Mouse (Mus musculus) midbrain, embryonic 13.5 days (tissue): ENCODE data around the gene Ddah2. TPM values are rescaled to one million over a fixed set of nuclear protein-coding genes. Genes with fewer than 3 reads are reported as not detected.

Experiments used
- ATAC-seq: fragments of 200-750 bp; cut with Nextera tagmentation; 2 replicates; pipeline ENCODE4 v1.8.0; 2017; ENCODE audit warnings: mild to moderate bottlenecking, moderate TSS enrichment, moderate library complexity
- H3K27ac ChIP-seq: fragments of 300-500 bp; sonication (generic); 2 replicates; pipeline ENCODE4 v1.5.1; 2015; ENCODE audit warnings: inconsistent platforms, mild to moderate bottlenecking, moderate library complexity
- H3K27me3 ChIP-seq: fragments of 300-500 bp; sonication (generic); 2 replicates; pipeline ENCODE4 v1.6.1; 2015; ENCODE audit warnings: mild to moderate bottlenecking, inconsistent platforms
- H3K36me3 ChIP-seq: fragments of 300-500 bp; sonication (generic); 2 replicates; pipeline ENCODE4 v1.6.1; 2015; ENCODE audit warnings: mild to moderate bottlenecking, inconsistent platforms
- H3K4me1 ChIP-seq: fragments of 300-500 bp; sonication (generic); replicated peaks from 2 replicates; pipeline ENCODE4 v1.6.1; 2015; ENCODE audit warnings: inconsistent platforms
- H3K4me2 ChIP-seq: fragments of 300-500 bp; sonication (generic); replicated peaks from 2 replicates; pipeline ENCODE4 v1.6.1; 2015; ENCODE audit warnings: moderate library complexity, mild to moderate bottlenecking, inconsistent platforms
- H3K4me3 ChIP-seq: fragments of 300-500 bp; sonication (generic); replicated peaks from 2 replicates; pipeline ENCODE4 v1.5.1; 2015; ENCODE audit warnings: mild to moderate bottlenecking, inconsistent platforms
- H3K9ac ChIP-seq: fragments of 300-500 bp; sonication (generic); replicated peaks from 2 replicates; pipeline ENCODE4 v1.6.1; 2015; ENCODE audit warnings: mild to moderate bottlenecking, inconsistent platforms
- H3K9me3 ChIP-seq: fragments of 300-500 bp; sonication (generic); 2 replicates; pipeline ENCODE4 v1.6.1; 2016; ENCODE audit warnings: mild to moderate bottlenecking, inconsistent platforms
- WGBS: fragments of 180-500 bp; shearing (Covaris S2); methylation state at CpG from one replicate; pipeline ENCODE4 v1.1.7; 2015; 5-methylcytosine and 5-hydroxymethylcytosine counted together
- polyA plus RNA-seq: library from polyadenylated mRNA; unstranded; fragments of >200 nt; fragmentation: Nextera tagmentation; extraction: Ambion mirVana; gene quantifications from 2 replicates; pipeline ENCODE4 v1.2.1, GENCODE M21; 2015

The Ddah2 gene
- polyA plus RNA-seq, 1 experiment from 2014 or later: 531 TPM

DNA sequence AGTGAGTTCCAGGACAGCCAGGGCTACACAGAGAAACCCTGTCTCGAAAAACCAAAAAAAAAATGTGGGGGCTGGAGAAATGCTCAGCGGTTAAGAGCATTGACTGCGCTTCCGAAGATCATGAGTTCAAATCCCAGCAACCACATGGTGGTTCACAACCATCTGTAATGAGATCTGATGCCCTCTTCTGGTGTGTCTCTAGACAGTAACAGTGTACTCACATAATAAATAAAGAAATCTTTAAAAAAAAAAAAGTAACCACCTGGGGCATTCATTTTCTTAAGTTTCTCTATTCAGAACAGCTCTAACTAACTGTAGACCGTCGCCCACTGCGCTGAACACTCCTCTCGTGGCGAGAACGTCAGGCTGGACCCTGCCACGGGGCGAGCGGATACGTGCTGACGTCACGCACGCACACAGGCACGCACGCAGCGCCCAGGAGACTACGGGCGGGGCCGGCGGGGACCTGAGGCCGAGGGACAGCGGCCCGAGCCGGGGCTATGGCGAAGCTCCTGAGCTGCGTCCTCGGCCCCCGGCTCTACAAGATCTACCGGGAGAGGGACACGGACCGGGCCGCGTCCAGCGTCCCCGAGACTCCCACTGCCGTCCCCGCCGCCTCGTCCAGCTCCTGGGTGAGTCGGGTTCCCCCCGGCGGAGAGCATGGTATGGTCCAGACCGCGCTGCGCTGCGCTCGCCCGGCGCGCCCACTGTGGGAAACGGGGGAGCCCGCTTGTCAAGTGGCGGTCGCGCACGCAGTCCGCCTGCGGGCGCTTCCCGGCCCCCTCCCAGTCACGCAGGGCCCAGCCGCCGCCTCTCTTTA lies 30.2 kb downstream of the Ddah2 start, which contains the start of gene Abhd16a:
Gene Abhd16a (plus strand): TSS at position 439 of the 820 bp plus-strand sequence.
- Histone ChIP-seq H3K4me1 (peaks cover 14% of the 10 kb centered on the region), H3K9ac (peak within 1 kb of the TSS; percentile 85), H3K4me2 (peak within 1 kb of the TSS; percentile 68), H3K27ac (peak within 1 kb of the TSS; percentile 98), H3K4me3 (peak within 1 kb of the TSS; percentile 58), H3K36me3 (peaks cover 30% of the 10 kb centered on the region), H3K27me3 (peaks cover 3% of the 10 kb centered on the region; the same call in 1 of the 2 replicates), H3K9me3 (no peaks in the 10 kb centered on the region)
- WGBS: 3% methylated on average over 65 of the region's 67 CpGs
- ATAC-seq: peak; percentile 99

DNA sequence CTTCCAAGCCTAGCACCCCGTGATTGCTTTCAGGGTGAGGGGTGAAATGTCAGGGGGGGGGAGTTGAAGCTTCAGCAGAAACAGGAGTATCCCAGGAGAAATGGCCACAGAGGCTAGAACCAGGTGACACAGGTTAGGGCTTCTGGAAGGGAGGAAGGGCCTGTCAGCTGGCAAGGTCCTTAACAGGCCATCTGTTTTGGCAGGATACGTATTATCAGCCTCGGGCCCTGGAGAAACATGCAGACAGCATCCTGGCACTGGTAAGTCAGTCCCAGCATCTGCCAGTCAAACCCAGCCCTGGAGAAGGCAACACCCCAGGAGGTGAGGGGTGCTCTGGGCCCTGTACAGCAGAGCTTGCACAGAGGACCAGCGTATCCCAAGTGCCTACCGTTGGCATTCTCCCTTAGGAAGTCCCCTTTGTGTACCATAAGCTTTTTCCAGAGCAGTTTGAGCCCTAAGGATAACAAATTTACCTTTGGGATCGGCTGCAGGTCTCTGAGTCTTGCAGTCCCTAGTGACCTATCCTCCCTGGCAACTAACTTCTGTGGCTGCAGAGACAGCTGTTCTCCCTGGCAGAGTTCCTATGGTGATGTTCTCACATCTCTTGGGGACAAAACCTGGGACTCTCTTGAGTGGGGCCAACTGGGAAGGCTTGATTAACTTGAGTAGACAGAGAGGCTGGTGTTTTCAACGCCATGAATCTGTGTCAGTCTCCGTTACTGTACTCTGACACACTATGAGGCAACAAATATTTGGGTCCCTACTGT lies 31.5 kb downstream of the Ddah2 start:
- Histone ChIP-seq H3K4me1 (peaks cover 14% of the 10 kb centered on the region), H3K27ac (peak overlapping the region; percentile 98), H3K27me3 (peaks cover 3% of the 10 kb centered on the region; the same call in 1 of the 2 replicates), H3K9ac (peak overlapping the region; percentile 85), H3K36me3 (peaks cover 41% of the 10 kb centered on the region), H3K9me3 (no peaks in the 10 kb centered on the region), H3K4me3 (peak overlapping the region; percentile 58), H3K4me2 (peak overlapping the region; percentile 68)
- 76% methylated on average over 8 of the region's 8 CpGs for WGBS
- no peak for ATAC-seq

DNA sequence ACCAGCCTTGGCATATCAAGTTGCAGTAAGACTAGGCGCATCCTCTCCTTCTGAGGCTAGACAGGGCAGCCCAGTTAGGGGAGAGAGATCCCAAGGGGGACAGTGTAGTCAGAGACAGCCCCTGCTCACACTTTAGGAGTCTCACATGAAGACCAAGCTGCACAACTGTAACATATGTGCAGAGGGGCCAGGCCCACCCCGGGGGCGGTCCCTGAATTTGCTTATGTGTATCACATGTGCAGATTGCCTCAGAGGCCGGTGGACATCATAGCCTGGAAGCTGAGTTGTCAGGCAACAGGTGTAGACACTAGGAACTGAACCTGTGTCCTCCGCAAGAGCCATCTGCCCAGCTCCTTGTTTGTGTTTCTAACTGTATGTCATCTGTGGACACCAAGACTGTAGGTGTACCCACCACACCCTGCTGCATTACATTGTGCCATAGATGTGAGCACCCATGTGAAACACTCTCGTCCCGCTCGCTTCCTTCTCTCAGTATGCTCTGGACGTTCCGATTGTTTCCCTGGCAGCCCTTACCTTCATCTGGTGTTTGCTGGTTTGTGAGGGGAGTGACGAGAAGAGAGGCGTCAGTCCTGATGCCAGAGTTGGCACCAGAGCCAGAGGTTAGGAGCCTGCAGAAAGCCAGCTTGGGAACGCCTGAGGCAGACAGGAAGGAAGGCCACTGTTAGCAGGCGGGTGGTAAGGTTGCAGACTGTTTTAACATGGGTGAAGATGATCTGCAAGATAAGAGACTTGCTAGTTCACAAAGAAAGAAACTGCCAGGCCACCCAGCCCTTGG lies 33.8 kb downstream of the Ddah2 start:
- peaks cover 14% of the 10 kb centered on the region for H3K4me1 ChIP-seq
- no peak for ATAC-seq
- H3K27ac ChIP-seq: no peak overlapping the region
- peaks cover 63% of the 10 kb centered on the region for H3K36me3 ChIP-seq
- no peak overlapping the region; the same call in 1 of the 2 replicates for H3K9ac ChIP-seq
- no peak overlapping the region for H3K4me3 ChIP-seq
- 93% methylated on average over 14 of the region's 14 CpGs for WGBS
- H3K9me3 ChIP-seq: no peaks in the 10 kb centered on the region
- no peaks in the 10 kb centered on the region for H3K27me3 ChIP-seq
- H3K4me2 ChIP-seq: no peak overlapping the region

DNA sequence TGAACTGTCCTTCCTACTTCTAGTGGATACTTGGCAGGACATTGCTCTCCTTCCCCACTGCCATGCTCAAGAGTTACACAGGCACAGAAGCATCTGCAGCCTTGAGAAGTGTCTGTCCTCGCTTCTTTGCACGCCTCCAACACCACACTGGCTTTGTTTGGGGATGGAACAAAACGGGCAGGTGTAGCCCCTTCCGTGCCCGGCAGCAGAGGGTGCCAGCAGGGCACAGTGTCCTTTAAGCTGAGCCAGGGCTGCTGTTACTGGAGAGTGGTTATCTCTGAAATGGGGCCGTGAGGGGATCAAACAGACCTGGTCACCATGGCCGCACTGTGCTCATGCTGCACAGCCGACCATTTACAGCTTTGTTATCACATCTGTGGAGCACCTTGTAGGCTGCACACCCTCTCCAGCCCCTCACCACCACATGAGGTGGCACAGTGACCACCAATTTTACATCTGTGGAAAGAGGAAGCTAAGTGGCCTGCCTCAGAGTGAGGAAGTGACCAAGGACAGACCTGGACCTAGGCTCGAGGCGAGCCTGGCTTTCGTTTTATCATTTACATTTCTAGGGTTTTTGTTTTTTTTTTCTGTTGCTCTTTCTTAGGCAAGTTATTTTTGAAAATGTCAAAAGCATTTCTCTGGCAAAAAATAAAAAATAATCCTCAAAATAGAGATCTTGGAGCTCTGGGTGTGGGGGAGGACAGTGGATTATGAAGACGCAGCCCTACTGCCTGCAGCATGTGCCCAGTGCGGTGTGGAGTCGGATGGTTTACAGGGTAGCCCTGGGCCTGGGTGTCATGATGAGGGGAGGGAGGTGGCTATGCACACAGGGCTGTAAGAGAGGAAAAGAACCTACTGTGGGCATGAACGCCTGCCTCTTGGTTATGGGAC lies 35.9 kb downstream of the Ddah2 start:
- no peak for ATAC-seq
- H3K36me3 ChIP-seq: peaks cover 84% of the 10 kb centered on the region

DNA sequence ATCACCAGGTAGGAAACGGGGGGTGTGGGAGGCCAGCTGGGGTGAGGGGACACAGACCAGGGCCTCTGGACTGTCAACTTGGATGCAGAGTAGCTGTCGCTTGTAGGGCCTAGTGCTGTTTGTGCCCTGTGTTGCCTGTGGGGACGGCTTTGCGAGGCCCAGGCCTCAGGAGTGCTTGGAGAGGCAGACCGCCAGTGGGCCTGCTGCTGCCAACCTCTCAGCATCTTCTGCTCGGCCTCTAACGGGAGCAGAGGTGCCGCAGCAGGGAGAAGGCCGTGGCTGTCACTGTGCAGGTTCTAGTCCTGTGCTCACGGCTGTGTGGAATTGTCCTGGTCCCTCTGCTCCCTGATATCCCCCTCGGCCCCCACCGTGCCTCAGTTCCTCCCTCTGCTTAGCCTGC lies 37.8 kb downstream of the Ddah2 start:
- Histone ChIP-seq H3K4me2 (no peak overlapping the region), H3K9me3 (no peaks in the 10 kb centered on the region), H3K36me3 (peaks cover 96% of the 10 kb centered on the region), H3K9ac (no peak overlapping the region), H3K27ac (no peak overlapping the region), H3K27me3 (no peaks in the 10 kb centered on the region), H3K4me3 (no peak overlapping the region), H3K4me1 (no peaks in the 10 kb centered on the region)
- WGBS: 80% methylated on average over 12 of the region's 12 CpGs
- no peak for ATAC-seq

More for the DNA sequence above, 35.9 kb downstream of the Ddah2 start:
- no peak overlapping the region for H3K4me2 ChIP-seq
- no peak overlapping the region for H3K27ac ChIP-seq
- H3K9me3 ChIP-seq: no peaks in the 10 kb centered on the region
- no peaks in the 10 kb centered on the region for H3K27me3 ChIP-seq
- peaks cover 13% of the 10 kb centered on the region for H3K4me1 ChIP-seq
- no peak overlapping the region for H3K4me3 ChIP-seq
- WGBS: 93% methylated on average over 15 of the region's 15 CpGs
- H3K9ac ChIP-seq: no peak overlapping the region

DNA sequence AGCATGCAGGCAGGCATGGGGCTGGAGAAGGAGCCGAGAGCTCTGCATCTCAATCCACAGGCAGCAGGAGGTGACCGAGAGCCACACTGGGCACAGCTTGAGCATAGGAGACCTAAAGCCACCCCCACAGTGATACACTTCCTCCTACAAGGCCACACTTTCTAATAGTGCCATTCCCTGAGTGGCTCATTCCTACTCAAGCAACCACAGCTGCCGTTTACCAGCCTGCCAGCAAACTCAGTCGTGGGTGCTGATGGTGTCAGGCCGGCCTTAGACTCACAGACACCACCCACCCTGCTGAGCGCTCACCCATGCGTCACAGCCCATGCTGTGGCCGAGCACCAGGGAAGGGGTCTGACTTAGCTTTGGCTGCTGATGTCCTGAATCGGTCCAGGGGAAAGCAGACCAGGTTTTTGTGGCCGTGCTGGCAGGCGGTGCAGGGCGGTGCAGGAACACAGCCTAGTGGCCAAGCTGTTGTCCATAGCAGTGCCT lies 38.4 kb downstream of the Ddah2 start:
- peaks cover 98% of the 10 kb centered on the region for H3K36me3 ChIP-seq

DNA sequence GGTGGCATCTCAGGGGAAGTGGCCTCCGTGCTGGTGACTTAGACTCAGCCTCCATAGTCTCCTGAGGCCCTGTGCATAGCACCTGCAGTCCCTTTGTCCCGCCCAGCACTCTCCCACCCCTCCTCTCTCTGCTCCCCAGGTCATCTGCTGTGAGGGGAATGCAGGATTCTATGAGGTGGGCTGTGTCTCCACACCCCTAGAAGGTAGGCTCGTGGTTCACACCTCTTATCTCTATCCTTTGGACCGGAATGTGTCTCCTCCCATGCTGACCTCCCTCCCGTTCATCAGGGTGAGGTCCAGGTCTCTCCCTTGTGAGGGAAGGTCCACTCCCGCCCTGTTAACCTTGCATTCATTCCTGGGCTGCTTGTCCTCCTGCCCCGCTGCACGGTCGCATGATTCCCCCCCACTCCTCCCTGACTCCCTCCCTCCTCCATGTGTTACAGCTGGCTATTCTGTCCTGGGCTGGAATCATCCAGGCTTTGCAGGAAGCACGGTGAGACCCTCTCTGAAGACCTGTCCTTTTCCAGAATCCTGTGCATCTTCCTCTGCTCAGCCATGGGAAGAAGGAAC lies 41.4 kb downstream of the Ddah2 start:
- no peaks in the 10 kb centered on the region for H3K4me1 ChIP-seq
- no peak overlapping the region for H3K27ac ChIP-seq
- WGBS: 67% methylated on average over 10 of the region's 10 CpGs
- H3K36me3 ChIP-seq: peaks cover 87% of the 10 kb centered on the region
- no peak overlapping the region for H3K4me3 ChIP-seq
- no peak overlapping the region for H3K4me2 ChIP-seq
- no peak overlapping the region for H3K9ac ChIP-seq
- H3K27me3 ChIP-seq: no peaks in the 10 kb centered on the region
- no peak for ATAC-seq
- no peaks in the 10 kb centered on the region for H3K9me3 ChIP-seq

More for the DNA sequence above, 38.4 kb downstream of the Ddah2 start:
- Histone ChIP-seq H3K4me3 (no peak overlapping the region), H3K9ac (no peak overlapping the region), H3K27me3 (no peaks in the 10 kb centered on the region), H3K4me2 (no peak overlapping the region), H3K9me3 (no peaks in the 10 kb centered on the region), H3K4me1 (no peaks in the 10 kb centered on the region), H3K27ac (no peak overlapping the region)
- WGBS: 73% methylated on average over 12 of the region's 12 CpGs
- ATAC-seq: no peak

DNA sequence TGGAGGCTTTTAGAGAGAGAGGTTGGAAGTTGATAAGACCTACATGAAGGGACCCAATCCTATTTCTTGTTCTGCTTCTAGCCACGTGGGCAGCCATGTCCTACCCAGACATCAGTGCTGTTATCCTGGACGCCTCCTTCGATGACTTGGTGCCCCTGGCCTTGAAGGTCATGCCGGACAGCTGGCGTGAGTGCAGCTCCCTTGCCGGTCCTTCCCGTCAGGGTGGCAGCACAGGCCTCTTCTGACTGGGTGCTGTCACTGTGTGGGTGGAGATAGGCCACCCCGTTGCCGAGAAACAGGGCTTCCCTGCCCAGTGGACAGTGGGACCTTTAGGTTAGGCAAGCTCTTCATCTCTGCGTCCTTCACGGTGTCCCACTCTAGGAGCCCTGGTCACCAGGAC lies 42.3 kb downstream of the Ddah2 start:
- Histone ChIP-seq H3K27ac (no peak overlapping the region), H3K27me3 (no peaks in the 10 kb centered on the region), H3K4me3 (no peak overlapping the region), H3K36me3 (peaks cover 79% of the 10 kb centered on the region), H3K9me3 (no peaks in the 10 kb centered on the region), H3K4me2 (no peak overlapping the region), H3K4me1 (peaks cover 5% of the 10 kb centered on the region), H3K9ac (0 out of 2 replicates have a peak overlapping the region, but pooled peaks have one; percentile 19)
- ATAC-seq: no peak
- WGBS: 94% methylated on average over 11 of the region's 11 CpGs

DNA sequence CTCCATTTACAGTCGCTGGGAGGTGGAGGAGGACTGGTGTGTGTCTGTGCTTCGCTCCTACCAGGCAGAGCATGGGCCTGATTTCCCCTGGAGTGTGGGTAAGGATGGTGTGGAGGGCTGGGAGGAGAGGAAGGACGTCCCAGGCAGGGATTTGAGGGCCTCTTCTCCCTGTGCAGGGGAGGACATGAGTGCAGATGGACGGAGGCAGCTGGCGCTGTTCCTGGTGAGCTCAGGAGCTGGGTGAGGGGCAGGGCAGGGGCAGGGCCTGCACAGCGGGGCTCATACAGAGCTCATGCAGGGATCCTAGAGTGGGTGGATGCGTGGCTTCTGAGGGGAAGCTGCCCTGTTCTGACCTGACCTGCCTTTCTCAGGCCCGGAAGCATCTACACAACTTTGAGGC lies 43.5 kb downstream of the Ddah2 start:
- H3K27me3 ChIP-seq: no peaks in the 10 kb centered on the region
- H3K36me3 ChIP-seq: peaks cover 68% of the 10 kb centered on the region
- no peaks in the 10 kb centered on the region for H3K9me3 ChIP-seq
- peaks cover 7% of the 10 kb centered on the region for H3K4me1 ChIP-seq
- 73% methylated on average over 8 of the region's 8 CpGs for WGBS
- H3K4me3 ChIP-seq: no peak overlapping the region
- no peak overlapping the region for H3K9ac ChIP-seq
- ATAC-seq: no peak
- no peak overlapping the region for H3K4me2 ChIP-seq
- H3K27ac ChIP-seq: no peak overlapping the region

DNA sequence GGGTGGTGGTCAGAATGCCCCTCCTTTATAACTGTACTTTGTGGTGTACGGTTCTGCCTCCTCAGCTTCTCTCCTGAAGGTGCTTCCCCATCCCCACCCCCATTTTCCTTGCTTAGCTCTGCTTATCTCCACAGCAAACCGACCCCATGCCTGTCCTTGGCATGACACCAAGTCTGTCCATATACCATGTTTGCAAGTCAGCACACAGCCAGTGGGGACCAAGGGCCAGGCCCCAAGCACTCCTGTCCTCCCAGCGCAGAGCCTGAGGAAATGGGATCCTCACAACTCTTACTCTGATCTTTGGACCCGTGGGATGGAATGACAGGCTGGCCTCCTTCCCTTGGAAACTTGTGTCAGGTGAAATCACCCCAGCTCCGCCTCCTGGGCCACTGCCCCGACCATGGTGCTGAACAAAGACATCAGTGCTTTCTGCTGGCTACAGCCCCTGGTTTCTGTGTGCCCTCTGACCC lies 44.4 kb downstream of the Ddah2 start:
- Histone ChIP-seq H3K9ac (no peak overlapping the region), H3K4me2 (no peak overlapping the region), H3K27ac (no peak overlapping the region), H3K4me1 (peaks cover 7% of the 10 kb centered on the region), H3K27me3 (no peaks in the 10 kb centered on the region), H3K36me3 (peaks cover 58% of the 10 kb centered on the region), H3K4me3 (no peak overlapping the region), H3K9me3 (no peaks in the 10 kb centered on the region)
- ATAC-seq: no peak
- 76% methylated on average over 6 of the region's 6 CpGs for WGBS
